Mouse (Mus musculus) regulatory T cell (primary cell): ENCODE measurements around the gene Gpsm3.
"Not testable (repeated sequence)": the region's sequence is repeated elsewhere in the genome, so short reads cannot be mapped to it uniquely, and the experiment has no call there.

ENCODE experiments used
- in situ Hi-C: fragments of 300-600 bp; cut with MboI, MseI; formaldehyde crosslinking; loops from one replicate; pipeline ENCODE4 v1.15.1; 2025; ENCODE audit warnings: high pct_unique_total_duplicates

Gpsm3 gene

GRCm38 (mm10) chr17:34589681-34590101 is at the start of gene Gpsm3:
Gene Gpsm3 (plus strand): TSS chr17:34589806.
- in situ Hi-C loops: no loop called here

GRCm38 (mm10) chr17:34543567-34543966 is 46.0 kb upstream of the Gpsm3 start:
- in situ Hi-C loops: not testable (repeated sequence)

- in situ Hi-C loops: no loop called here
These were observed 42.8 kb upstream of the Gpsm3 start for GRCm38 (mm10) chr17:34546797-34547196.

DNA sequence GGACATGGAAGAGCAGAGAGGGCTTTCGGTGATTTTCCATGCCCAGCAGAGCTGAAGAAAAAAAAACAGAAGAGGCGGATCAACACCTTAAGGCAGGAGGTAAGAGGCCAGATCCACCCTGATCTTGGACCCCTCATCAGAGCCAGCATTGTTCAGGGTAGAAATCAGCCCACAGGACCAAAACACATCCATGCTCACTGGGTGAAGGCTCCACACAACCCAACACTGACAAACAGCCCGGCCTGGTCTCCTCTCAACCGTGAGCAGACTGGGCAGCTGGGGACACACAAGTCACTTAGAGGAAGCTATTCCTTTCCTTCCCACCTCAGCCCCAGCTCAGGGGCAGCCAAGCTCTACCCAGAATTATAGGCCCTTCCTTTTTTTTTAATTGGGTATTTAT is 42.0 kb upstream of the Gpsm3 start:
- in situ Hi-C loops: no loop called here

DNA sequence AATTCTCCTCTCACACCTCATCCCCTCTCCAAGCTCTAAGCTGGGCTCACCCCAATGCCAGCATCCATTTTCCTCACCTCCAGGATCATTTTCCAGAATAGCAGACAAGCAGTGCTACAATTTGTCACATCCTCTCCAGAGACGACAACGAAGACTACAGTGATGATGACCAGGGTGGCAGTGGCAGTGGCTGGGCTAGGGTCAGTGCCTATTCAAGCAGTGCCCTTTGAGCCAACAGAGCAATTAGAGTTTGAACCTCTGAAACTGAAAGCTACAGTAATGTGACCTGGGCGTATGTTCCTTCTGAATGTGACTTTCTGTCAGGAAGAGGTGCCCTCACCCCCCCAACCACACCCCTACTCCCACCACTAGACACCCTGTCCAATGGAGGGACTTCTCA is 40.5 kb upstream of the Gpsm3 start:
- in situ Hi-C loops: no loop called here

- in situ Hi-C loops: loop anchor here (5.0 kb wide), 2 partner anchors 38 to 103 kb away; no protein-coding TSS in a partner anchor
These were observed 39.8 kb upstream of the Gpsm3 start for GRCm38 (mm10) chr17:34549843-34550242.

GRCm38 (mm10) chr17:34555483-34555882 is 34.1 kb upstream of the Gpsm3 start:
- in situ Hi-C loops: no loop called here

- in situ Hi-C loops: no loop called here
These were observed 33.2 kb upstream of the Gpsm3 start for GRCm38 (mm10) chr17:34556406-34556805.

GRCm38 (mm10) chr17:34557411-34557810 is 32.2 kb upstream of the Gpsm3 start:
- in situ Hi-C loops: no loop called here

DNA sequence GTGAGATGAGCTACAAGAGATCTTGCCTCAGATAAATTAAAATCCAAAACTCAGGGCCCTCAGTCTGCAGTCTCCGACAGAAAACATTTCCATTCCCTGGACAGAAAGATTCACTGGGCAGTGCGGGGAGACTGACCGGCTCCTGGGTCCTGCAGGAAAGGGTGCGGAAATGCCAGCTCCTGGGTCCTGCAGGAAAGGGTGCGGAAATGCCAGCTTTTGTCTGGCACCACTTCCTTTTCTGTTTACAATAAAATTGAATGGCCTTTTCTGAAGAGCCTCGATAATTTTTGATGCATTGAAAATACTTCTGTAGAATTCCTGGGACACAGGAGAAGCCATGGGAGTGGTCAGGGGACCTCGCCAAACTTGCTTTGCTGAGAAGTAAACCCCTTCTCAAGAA is 30.5 kb upstream of the Gpsm3 start:
- in situ Hi-C loops: no loop called here

DNA sequence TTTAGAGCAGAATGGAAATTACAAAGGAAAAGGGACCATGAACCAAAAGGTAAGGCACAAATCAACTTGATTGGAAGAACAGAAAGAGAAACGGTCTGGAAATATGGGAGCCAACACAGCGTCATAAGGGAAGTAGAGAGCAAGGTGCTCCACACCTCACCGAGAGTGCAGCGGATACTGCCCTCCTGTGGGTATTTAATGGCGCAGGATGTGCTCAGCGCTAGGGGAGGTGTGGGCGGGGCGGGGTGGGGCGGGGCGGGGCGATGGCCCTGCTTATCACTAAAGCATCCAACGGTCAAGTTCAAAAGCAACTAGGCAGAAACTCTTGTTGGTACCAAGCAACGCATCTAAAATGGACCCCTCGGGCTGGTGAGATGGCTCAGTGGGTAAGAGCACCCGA is 29.7 kb upstream of the Gpsm3 start:
- in situ Hi-C loops: no loop called here

DNA sequence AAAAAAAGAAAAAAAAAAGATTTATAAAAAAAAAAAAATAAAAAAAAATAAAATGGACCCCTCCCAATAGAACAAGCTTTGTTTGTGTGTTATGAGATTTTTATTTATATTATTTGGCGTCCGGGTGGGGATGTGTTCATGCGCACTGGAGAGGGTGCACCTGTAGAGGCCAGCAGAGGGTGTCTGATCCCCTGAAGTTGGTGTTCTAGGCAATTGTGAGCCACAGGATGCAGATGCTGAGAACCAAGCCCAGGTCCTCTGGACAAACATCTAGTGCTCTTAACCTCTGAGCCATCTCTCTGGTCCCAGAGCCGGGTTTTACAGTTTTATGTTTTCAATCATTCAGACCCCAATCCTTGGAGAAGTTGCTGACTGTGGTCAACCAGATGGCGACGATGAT is 29.2 kb upstream of the Gpsm3 start:
- in situ Hi-C loops: no loop called here

- in situ Hi-C loops: no loop called here
These were observed 28.4 kb upstream of the Gpsm3 start for GRCm38 (mm10) chr17:34561200-34561599.

- in situ Hi-C loops: no loop called here
These were observed 27.0 kb upstream of the Gpsm3 start for GRCm38 (mm10) chr17:34562595-34562994.

DNA sequence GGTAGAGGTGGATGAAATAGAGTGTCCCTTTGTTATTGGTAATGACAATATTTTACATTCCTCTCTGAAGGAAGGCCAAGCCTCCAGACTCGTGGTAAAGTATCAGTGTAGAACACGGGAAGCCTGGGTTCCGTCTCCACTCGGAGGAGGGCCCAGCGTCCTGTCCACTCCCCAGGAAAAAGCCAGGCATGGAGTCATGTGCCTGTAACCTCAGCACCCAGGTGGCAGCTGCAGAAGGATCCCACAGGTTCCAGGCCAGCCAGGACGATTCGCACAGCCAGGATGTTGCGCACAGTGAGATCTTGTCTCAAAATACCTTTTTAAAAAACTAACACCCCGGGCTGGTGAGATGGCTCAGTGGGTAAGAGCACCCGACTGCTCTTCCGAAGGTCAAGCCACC is 26.3 kb upstream of the Gpsm3 start:
- in situ Hi-C loops: no loop called here

GRCm38 (mm10) chr17:34564003-34564421 is 25.6 kb upstream of the Gpsm3 start, which contains the start of gene Notch4:
Gene Notch4 (plus strand): TSS chr17:34564268.
- in situ Hi-C loops: no loop called here

GRCm38 (mm10) chr17:34564796-34565195 is 24.8 kb upstream of the Gpsm3 start:
- in situ Hi-C loops: loop anchor here (5.0 kb wide), 1 partner anchor 48 kb away; no protein-coding TSS in a partner anchor

- in situ Hi-C loops: loop anchor here (5.0 kb wide), 1 partner anchor 45 kb away; no protein-coding TSS in a partner anchor
These were observed 22.3 kb upstream of the Gpsm3 start for GRCm38 (mm10) chr17:34567311-34567710.

GRCm38 (mm10) chr17:34568421-34568820 is 21.2 kb upstream of the Gpsm3 start:
- in situ Hi-C loops: loop anchor here (5.0 kb wide), 1 partner anchor 44 kb away; no protein-coding TSS in a partner anchor

DNA sequence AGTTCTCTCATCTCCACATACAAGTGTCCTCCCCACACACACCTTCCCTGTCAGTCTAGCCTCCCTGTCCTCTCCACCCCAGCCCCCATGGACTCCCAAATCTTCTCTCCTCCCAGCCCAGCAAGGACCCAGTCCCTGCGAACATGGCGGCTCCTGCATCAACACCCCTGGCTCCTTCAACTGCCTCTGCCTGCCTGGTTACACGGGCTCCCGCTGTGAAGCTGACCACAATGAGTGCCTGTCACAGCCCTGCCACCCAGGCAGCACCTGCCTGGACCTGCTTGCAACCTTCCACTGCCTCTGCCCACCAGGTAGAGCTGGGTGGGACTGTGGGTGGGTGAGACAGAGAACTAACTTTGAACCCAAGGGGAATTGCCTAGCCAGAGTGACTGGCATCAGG is 19.7 kb upstream of the Gpsm3 start:
- in situ Hi-C loops: loop anchor here (5.0 kb wide), 1 partner anchor 42 kb away; no protein-coding TSS in a partner anchor

DNA sequence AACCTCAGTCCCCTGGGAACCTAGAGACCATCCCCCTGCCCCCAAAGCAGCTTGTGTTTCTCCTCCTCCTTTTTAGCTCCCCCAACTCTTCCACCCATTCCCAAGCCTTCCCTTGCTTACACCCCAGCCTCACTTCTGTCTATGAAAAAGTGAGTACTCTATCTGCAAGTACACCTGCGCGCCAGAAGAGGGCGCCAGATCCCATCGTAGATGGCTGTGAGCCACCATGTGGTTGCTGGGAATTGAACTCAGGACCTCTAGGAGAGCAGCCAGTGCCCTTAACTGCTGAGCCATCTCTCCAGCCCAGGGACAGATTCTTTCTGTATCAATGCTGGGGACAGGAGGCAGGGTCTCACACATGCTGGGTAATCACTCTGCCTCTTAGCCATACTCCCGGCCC is 17.7 kb upstream of the Gpsm3 start:
- in situ Hi-C loops: no loop called here

- in situ Hi-C loops: no loop called here
These were observed 17.2 kb upstream of the Gpsm3 start for GRCm38 (mm10) chr17:34572361-34572760.

- in situ Hi-C loops: no loop called here
These were observed 13.0 kb upstream of the Gpsm3 start for GRCm38 (mm10) chr17:34576577-34576976.

DNA sequence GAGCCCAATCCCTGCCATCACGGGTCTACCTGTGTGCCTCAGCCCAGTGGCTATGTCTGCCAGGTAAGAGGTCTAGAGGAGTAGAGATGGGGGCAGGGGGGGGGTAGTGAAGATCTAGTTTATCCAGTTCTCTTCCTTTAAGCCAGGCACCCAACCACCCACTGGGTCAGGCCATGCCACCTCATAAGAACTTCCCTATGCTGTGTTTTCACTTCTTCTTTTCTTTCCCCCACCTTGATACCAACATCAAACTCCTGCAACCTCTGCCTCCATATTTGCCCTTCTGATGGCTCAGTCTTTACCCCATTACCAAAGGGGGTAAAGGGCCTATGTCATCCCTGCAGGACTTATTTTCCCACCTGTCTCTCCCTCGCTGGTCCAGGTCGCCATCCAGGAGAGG is 11.5 kb upstream of the Gpsm3 start:
- in situ Hi-C loops: no loop called here
